28 mouse cellular contexts compared by ENCODE assay signal in genomic region chr9:54961059-54961458, GRCm38 (mm10). TPM values are rescaled to one million over a fixed set of nuclear protein-coding genes. Genes with fewer than 3 reads are reported as not detected.
A peak's percentile ranks its signal among the peaks of the same experiment; 100 is the strongest.
DNase-seq lines count a peak whose midpoint lies in the region; TF ChIP-seq lines count a peak whose summit lies in the region.
"Had no signal": no experiment of that assay in that cellular context is flagged by ENCODE, and none has a peak within 500 bp of the region (broad histone marks: within the 10 kb centered on the region; RNA-seq: fewer than 3 reads in every experiment).

No protein-coding gene starts in this region.

- TF ChIP-seq EP300 in CH12.LX (IDR thresholded peaks at IDR 0.05; ENCODE audit: low read length): no peak

- in situ Hi-C loops in CH12.LX (cut with MboI; ENCODE audit: low pct_ligation_motif_present, low pct_unique_long_range_greater_than_20kb, low sequenced_read_pairs): no loop called here

- H3K27ac ChIP-seq in CH12.LX (ENCODE audit: insufficient read depth, low read depth): no peak overlapping the region
- H3K27ac ChIP-seq: forebrain, embryonic 10.5 days; forebrain, embryonic 13.5 days; heart, embryonic 15.5 days; hindbrain, embryonic 10.5 days; hindbrain, embryonic 13.5 days had no signal

- no peaks in the 10 kb centered on the region for H3K27me3 ChIP-seq in CH12.LX (replicated peaks)
- H3K27me3 ChIP-seq: forebrain, embryonic 13.5 days; heart, embryonic 15.5 days; hindbrain, embryonic 13.5 days had no signal

- peaks cover 34 to 52% of the 10 kb centered on the region in 2 experiments for H3K36me3 ChIP-seq in CH12.LX (replicated peaks in 1 of 2; ENCODE audit: control insufficient read depth in 1 of 2, insufficient read depth in 1 of 2, low read length in 1 of 2)

- intact Hi-C loops in gastrocnemius, postnatal 14 days (cut with DNase I; ENCODE audit: low total_unique reads): no loop called here

- DNase-seq in CD4-positive, CD25-positive, alpha-beta regulatory T cell, adult 2 months (ENCODE audit: low read depth, low spot score): peak; percentile 35
- DNase-seq in CH12.LX (ENCODE audit: extremely low read depth): no peak
- DNase-seq in induced T-regulatory cell, adult 2 months (ENCODE audit: low read depth): peak; percentile 68
- no peak for DNase-seq in lung, postnatal 25 days (ENCODE audit: low spot score)
- no peak for DNase-seq in gastrocnemius, postnatal 14 days
- no peak for DNase-seq in heart, adult 11 months
- DNase-seq: adrenal gland, adult 2 months; adrenal gland, postnatal 14 days; cerebellum, adult 11 months; cerebellum, adult 2 months; cerebellum, postnatal 10 days; cerebellum, postnatal 36 days; gastrocnemius, postnatal 36 days; heart, postnatal 10 days; heart, postnatal 36 days had no signal

- peaks cover 7% of the 10 kb centered on the region for H3K9me3 ChIP-seq in CH12.LX (replicated peaks; ENCODE audit: low read length)
- H3K9me3 ChIP-seq: forebrain, embryonic 13.5 days; heart, embryonic 15.5 days; hindbrain, embryonic 13.5 days had no signal

- no peak for TF ChIP-seq CTCF in CH12.LX (conservative IDR thresholded peaks at IDR 0.05 in 1 of 2, IDR thresholded peaks at IDR 0.05 in 1 of 2; ENCODE audit: low read depth in 2 of 2, low read length in 2 of 2)

- no peak overlapping the region for H3K9ac ChIP-seq in CH12.LX (ENCODE audit: insufficient read depth, low read depth)
- H3K9ac ChIP-seq: forebrain, embryonic 13.5 days; heart, embryonic 15.5 days; hindbrain, embryonic 13.5 days had no signal

- H3K79me2 ChIP-seq in CH12.LX (replicated peaks; ENCODE audit: control insufficient read depth, extremely low read depth, insufficient read depth, poor library complexity, severe bottlenecking): no peaks in the 10 kb centered on the region

- H3K4me3 ChIP-seq in CH12.LX (replicated peaks in 1 of 3; ENCODE audit: low read depth in 2 of 3, low read length in 2 of 3, poor library complexity in 1 of 3): no peak overlapping the region
- H3K4me3 ChIP-seq: forebrain, embryonic 10.5 days; forebrain, embryonic 13.5 days; heart, embryonic 15.5 days; hindbrain, embryonic 10.5 days; hindbrain, embryonic 13.5 days had no signal

- TF ChIP-seq RAD21 in CH12.LX (IDR thresholded peaks at IDR 0.05; ENCODE audit: low read depth, low read length): no peak

- H3K4me1 ChIP-seq in CH12.LX (ENCODE audit: control insufficient read depth in 1 of 2, insufficient read depth in 2 of 2): peaks cover 0 to 4% of the 10 kb centered on the region in 2 experiments; a peak in 1 of 4 replicates
- H3K4me1 ChIP-seq: forebrain, embryonic 10.5 days; forebrain, embryonic 13.5 days; heart, embryonic 15.5 days; hindbrain, embryonic 10.5 days; hindbrain, embryonic 13.5 days had no signal

- dilution Hi-C loops in CH12.LX (cut with MboI; ENCODE audit: extremely low pct_ligation_motif_present, extremely low pct_unique_long_range_greater_than_20kb, low sequenced_read_pairs): no loop called here

- H3K4me2 ChIP-seq in CH12.LX (ENCODE audit: insufficient read depth, low read depth, poor library complexity, severe bottlenecking): no peak overlapping the region
- H3K4me2 ChIP-seq: forebrain, embryonic 13.5 days; heart, embryonic 11.5 days; heart, embryonic 15.5 days; hindbrain, embryonic 13.5 days had no signal

- no peak for TF ChIP-seq POLR2A in CH12.LX (IDR thresholded peaks at IDR 0.05; ENCODE audit: low read depth, low read length)

TF ChIP-seq in CH12.LX, 34 proteins besides CTCF, POLR2A, EP300 and RAD21:
- no peak for TF ChIP-seq SMC3 (IDR thresholded peaks at IDR 0.05; ENCODE audit: low read depth, low read length)
- no peak for TF ChIP-seq GABPA (IDR thresholded peaks at IDR 0.05; ENCODE audit: insufficient replicate concordance, low read depth, low read length)
- TF ChIP-seq TBP (conservative IDR thresholded peaks at IDR 0.05; ENCODE audit: low read depth, low read length): no peak
- 0 out of 2 replicates have a peak, but pooled peaks have one; percentile 27 for TF ChIP-seq BHLHE40 (IDR thresholded peaks at IDR 0.05; ENCODE audit: low read depth, low read length)
- TF ChIP-seq MEF2A (IDR thresholded peaks at IDR 0.05; ENCODE audit: borderline replicate concordance, low read depth, low read length): peak; percentile 21; the same call in 1 of the 2 replicates
- no peak for TF ChIP-seq USF2 (conservative IDR thresholded peaks at IDR 0.05; ENCODE audit: low read depth, low read length)
- no peak for TF ChIP-seq PAX5 (IDR thresholded peaks at IDR 0.05; ENCODE audit: low read length)
- no peak for TF ChIP-seq NRF1 (IDR thresholded peaks at IDR 0.05; ENCODE audit: low read depth, low read length)
- no peak for TF ChIP-seq HCFC1 (IDR thresholded peaks at IDR 0.05; ENCODE audit: low read depth, low read length)
- TF ChIP-seq JUN (IDR thresholded peaks at IDR 0.05; ENCODE audit: insufficient read depth, low read depth, low read length): no peak

RNA-seq across cellular contexts. Expression of gene AY074887, which starts 10.3 kb away (rescaled TPM):
- total RNA-seq in CH12.LX (2012; rRNA removed) (0.25 TPM in 1 of 2 replicates, not detected in the other), CH12.LX (2014; rRNA removed) (0.47 TPM in 1 of 2 replicates, not detected in the other)
- polyA plus RNA-seq in CH12.LX (2012; ENCODE audit: insufficient read length, low read depth): 0.44 TPM in 1 of 2 replicates, not detected in the other
- not detected for total RNA-seq in gastrocnemius, postnatal 14 days (2021)
- total RNA-seq: adrenal gland, adult 2 months; adrenal gland, postnatal 14 days; gastrocnemius, adult 8-10 months; gastrocnemius, postnatal 36 days; granulocyte monocyte progenitor cell, adult 5-6 weeks; heart, adult 8-10 months; heart, postnatal 10 days; heart, postnatal 36 days had no signal
- polyA plus RNA-seq: adrenal gland, adult 2 months; cerebellum, adult 2 months; cortical plate, adult 2 months; frontal cortex, adult 2 months; kidney, adult 2 months had no signal

RNA-seq across cellular contexts. Expression of gene Psma4, which starts 10.5 kb away (rescaled TPM):
- total RNA-seq in CH12.LX (2012; rRNA removed) (264 and 359 TPM in 2 replicates), CH12.LX (2014; rRNA removed) (662 and 708 TPM in 2 replicates)
- 407 and 523 TPM in 2 replicates for polyA plus RNA-seq in CH12.LX (2012; ENCODE audit: insufficient read length, low read depth)
- 100 to 1,000 TPM; 129 to 136 TPM for total RNA-seq in gastrocnemius, postnatal 14 days (2021)

RNA-seq across cellular contexts. Expression of gene Chrna5, which starts 19.6 kb away (rescaled TPM):
- total RNA-seq in CH12.LX (2012; rRNA removed): not detected in 2 replicates
- not detected in 2 replicates for total RNA-seq in CH12.LX (2014; rRNA removed)
- polyA plus RNA-seq in CH12.LX (2012; ENCODE audit: insufficient read length, low read depth): not detected in 2 replicates
- total RNA-seq in gastrocnemius, postnatal 14 days (2021): under 1 TPM in 1 of 2 experiments, not detected in 1; 0.12 TPM
- total RNA-seq: gastrocnemius, postnatal 36 days; granulocyte monocyte progenitor cell, adult 5-6 weeks; heart, adult 8-10 months; heart, postnatal 10 days had no signal
- polyA plus RNA-seq: C2C12; heart, embryonic 11.5 days; kidney, adult 2 months had no signal

RNA-seq across cellular contexts. Expression of gene Hykk, which starts 44.0 kb away (rescaled TPM):
- total RNA-seq in CH12.LX (2012; rRNA removed) (0.17 and 0.29 TPM in 2 replicates), CH12.LX (2014; rRNA removed) (0.15 and 0.22 TPM in 2 replicates)
- 0.19 and 0.23 TPM in 2 replicates for polyA plus RNA-seq in CH12.LX (2012; ENCODE audit: insufficient read length, low read depth)
- 1 to 10 TPM; 1.2 to 1.7 TPM for total RNA-seq in gastrocnemius, postnatal 14 days (2021)
- total RNA-seq: granulocyte monocyte progenitor cell, adult 5-6 weeks had no signal

Comparison
In these comparisons a context has a peak if more than half of its experiments do, and no peak if none do; other contexts are left out.
1. DNase-seq: peak in CD4-positive, CD25-positive, alpha-beta regulatory T cell, adult 2 months (single experiment) and induced T-regulatory cell, adult 2 months (single experiment); none in CH12.LX (single experiment), lung, postnatal 25 days (single experiment), gastrocnemius, postnatal 14 days (single experiment) and heart, adult 11 months (single experiment).